Mouse (Mus musculus) lung, postnatal 0 days (tissue): ENCODE results near the gene Agpat2.

Source experiments
- CTCF ChIP-seq: IDR thresholded peaks from 2 replicates; pipeline ENCODE4 v1.5.1; 2016; ENCODE audit warnings: antibody characterized with exemption, mild to moderate bottlenecking
- EP300 ChIP-seq: IDR thresholded peaks from 2 replicates; pipeline ENCODE4 v1.6.1; 2016; ENCODE audit warnings: antibody characterized with exemption, mild to moderate bottlenecking, control low read depth

GRCm38 (mm10) chr2:26587044-26587405, 17.2 kb downstream of the Agpat2 start:
- TF ChIP-seq CTCF (no peak; the same call in 1 of the 2 replicates), EP300 (no peak)
